Mouse (Mus musculus) neural tube, embryonic 13.5 days (tissue): ENCODE measurements at regions not wholly inside any gene's neighbourhood (a gene's known extent, or its start where the extent isn't known, plus 50 kb on each side); places are given as distances from the start of the nearest gene placed in this dataset.

ENCODE experiments used
- ATAC-seq: fragments of 200-750 bp; cut with Nextera tagmentation; 2 replicates; pipeline ENCODE4 v1.8.0; 2017; ENCODE audit warnings: low read depth, mild to moderate bottlenecking, moderate TSS enrichment, moderate library complexity
- H3K27ac ChIP-seq: fragments of 300-500 bp; sonication (generic); replicated peaks from 2 replicates; pipeline ENCODE4 v1.5.1; 2015; ENCODE audit warnings: moderate library complexity, mild to moderate bottlenecking, inconsistent platforms
- H3K27me3 ChIP-seq: fragments of 300-500 bp; sonication (generic); 2 replicates; pipeline ENCODE4 v1.6.1; 2015; ENCODE audit warnings: mild to moderate bottlenecking, inconsistent platforms
- H3K36me3 ChIP-seq: fragments of 300-500 bp; sonication (generic); 2 replicates; pipeline ENCODE4 v1.6.1; 2015; ENCODE audit warnings: mild to moderate bottlenecking, inconsistent platforms
- H3K4me1 ChIP-seq: fragments of 300-500 bp; sonication (generic); replicated peaks from 2 replicates; pipeline ENCODE4 v1.6.1; 2015; ENCODE audit warnings: inconsistent platforms
- H3K4me2 ChIP-seq: fragments of 300-500 bp; sonication (generic); 2 replicates; pipeline ENCODE4 v1.6.1; 2015; ENCODE audit warnings: inconsistent platforms, mild to moderate bottlenecking, moderate library complexity
- H3K4me3 ChIP-seq: fragments of 300-500 bp; sonication (generic); 2 replicates; pipeline ENCODE4 v1.5.1; 2015; ENCODE audit warnings: mild to moderate bottlenecking, inconsistent platforms
- H3K9ac ChIP-seq: fragments of 300-500 bp; sonication (generic); 2 replicates; pipeline ENCODE4 v1.6.1; 2015; ENCODE audit warnings: moderate library complexity, mild to moderate bottlenecking, inconsistent platforms
- H3K9me3 ChIP-seq: fragments of 300-500 bp; sonication (generic); 2 replicates; pipeline ENCODE4 v1.6.1; 2016; ENCODE audit warnings: inconsistent platforms
- WGBS: fragments of 180-500 bp; shearing (Covaris S2); methylation state at CpG from one replicate; pipeline ENCODE4 v1.1.7; 2015; 5-methylcytosine and 5-hydroxymethylcytosine counted together

GRCm38 (mm10) chr4:54071951-54072350 lies 246.1 kb downstream of the Tmem38b start:
- Histone ChIP-seq H3K27ac (no peak overlapping the region), H3K4me3 (no peak overlapping the region), H3K9ac (no peak overlapping the region), H3K4me2 (no peak overlapping the region), H3K9me3 (peaks cover 17% of the 10 kb centered on the region), H3K27me3 (no peaks in the 10 kb centered on the region), H3K4me1 (peaks cover 16% of the 10 kb centered on the region), H3K36me3 (no peaks in the 10 kb centered on the region)
- 49% methylated on average over 4 of the region's 4 CpGs for WGBS
- ATAC-seq = no peak

- no peak for ATAC-seq
- peaks cover 16% of the 10 kb centered on the region for H3K4me1 ChIP-seq
Observed at GRCm38 (mm10) chr4:54072482-54072881, 246.6 kb downstream of the Tmem38b start.

DNA sequence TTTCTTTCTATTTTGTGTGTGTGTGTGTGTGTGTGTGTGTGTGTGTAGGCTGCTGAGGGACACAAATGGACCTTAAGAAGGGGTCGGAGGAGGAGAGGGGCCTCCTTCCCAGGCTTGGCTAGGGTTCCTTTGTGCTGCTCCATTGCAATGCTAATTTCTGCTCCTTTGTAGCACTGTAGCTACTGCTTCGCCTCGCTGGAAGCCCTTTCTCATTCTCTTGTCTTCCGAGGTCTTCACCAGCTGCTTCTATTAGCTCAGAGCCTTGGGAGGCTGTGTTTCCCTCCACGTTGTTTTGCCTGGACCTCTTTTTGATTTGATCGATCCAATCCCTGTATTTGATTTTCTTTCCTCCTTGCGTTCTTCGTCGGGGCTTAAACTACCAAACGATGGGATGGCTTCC lies 247.1 kb downstream of the Tmem38b start:
- no peak; the same call in 1 of the 2 replicates for ATAC-seq
- no peaks in the 10 kb centered on the region for H3K36me3 ChIP-seq
- peak overlapping the region; percentile 28 for H3K4me2 ChIP-seq
- H3K4me1 ChIP-seq = peaks cover 16% of the 10 kb centered on the region
- peak overlapping the region; percentile 54; the same call in 1 of the 2 replicates for H3K27ac ChIP-seq
- H3K9me3 ChIP-seq = peaks cover 17% of the 10 kb centered on the region
- 7% methylated on average over 10 of the region's 10 CpGs for WGBS
- no peak overlapping the region for H3K4me3 ChIP-seq
- peak overlapping the region; percentile 47; the same call in 1 of the 2 replicates for H3K9ac ChIP-seq
- no peaks in the 10 kb centered on the region for H3K27me3 ChIP-seq

More at GRCm38 (mm10) chr4:54072482-54072881, 246.6 kb downstream of the Tmem38b start:
- Histone ChIP-seq H3K4me3 (no peak overlapping the region), H3K27ac (no peak overlapping the region), H3K36me3 (no peaks in the 10 kb centered on the region), H3K4me2 (no peak overlapping the region), H3K9ac (peak overlapping the region; percentile 47; the same call in 1 of the 2 replicates), H3K27me3 (no peaks in the 10 kb centered on the region), H3K9me3 (peaks cover 17% of the 10 kb centered on the region)
- WGBS = 47% methylated on average over 3 of the region's 3 CpGs

DNA sequence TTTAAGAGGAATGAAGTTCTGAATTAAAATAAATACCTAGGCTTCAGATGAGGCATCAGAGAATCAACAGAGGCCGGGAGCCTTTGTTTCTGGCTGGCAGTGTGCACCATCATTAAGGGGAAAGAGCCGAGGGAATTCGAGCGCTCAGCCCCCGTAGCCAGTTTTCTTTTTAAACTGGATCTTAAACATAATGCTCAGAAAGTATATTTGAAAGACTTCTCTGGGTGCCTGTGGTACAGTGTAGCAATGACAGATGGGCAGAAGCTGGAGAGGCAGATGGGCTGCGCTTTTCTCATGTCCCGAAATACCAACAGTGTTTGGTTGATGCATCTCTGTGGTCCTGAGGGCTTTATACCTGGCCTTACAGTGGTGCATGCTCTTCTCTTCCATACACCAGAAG lies 247.6 kb downstream of the Tmem38b start:
- Histone ChIP-seq H3K36me3 (no peaks in the 10 kb centered on the region), H3K4me2 (no peak overlapping the region), H3K9me3 (peaks cover 17% of the 10 kb centered on the region), H3K4me1 (peaks cover 16% of the 10 kb centered on the region), H3K9ac (0 out of 2 replicates have a peak overlapping the region, but pooled peaks have one; percentile 47), H3K4me3 (no peak overlapping the region), H3K27me3 (no peaks in the 10 kb centered on the region), H3K27ac (no peak overlapping the region)
- 31% methylated on average over 7 of the region's 7 CpGs for WGBS
- ATAC-seq = no peak

DNA sequence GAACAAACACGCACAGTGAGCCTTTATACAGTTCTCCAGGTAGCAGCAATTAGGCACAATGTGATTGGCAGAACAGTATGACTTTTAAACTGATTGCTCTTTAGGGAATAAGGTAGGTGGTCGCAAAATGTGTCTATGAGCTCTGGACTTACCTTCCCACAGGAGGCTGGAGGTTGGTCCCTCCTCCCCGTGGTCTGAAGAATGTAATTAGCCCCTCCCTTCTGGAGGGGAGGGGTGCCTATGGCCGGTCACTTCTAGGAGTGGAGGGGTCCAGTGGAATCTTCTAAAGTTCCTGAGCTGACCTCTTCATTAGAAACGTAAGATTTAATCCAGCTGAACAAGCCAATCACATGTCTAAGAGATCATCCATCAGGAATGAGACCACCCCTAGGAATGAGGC lies 248.4 kb downstream of the Tmem38b start:
- H3K36me3 ChIP-seq = no peaks in the 10 kb centered on the region
- peaks cover 16% of the 10 kb centered on the region for H3K4me1 ChIP-seq
- 59% methylated on average over 5 of the region's 5 CpGs for WGBS
- H3K4me3 ChIP-seq = no peak overlapping the region
- no peaks in the 10 kb centered on the region for H3K27me3 ChIP-seq
- no peak for ATAC-seq
- no peak overlapping the region for H3K4me2 ChIP-seq
- no peak overlapping the region for H3K27ac ChIP-seq
- H3K9me3 ChIP-seq = peaks cover 13% of the 10 kb centered on the region
- H3K9ac ChIP-seq = no peak overlapping the region

GRCm38 (mm10) chr4:54080526-54080925 lies 254.7 kb downstream of the Tmem38b start:
- no peak overlapping the region for H3K9ac ChIP-seq
- H3K9me3 ChIP-seq = no peaks in the 10 kb centered on the region
- no peak overlapping the region for H3K4me2 ChIP-seq
- no peaks in the 10 kb centered on the region for H3K27me3 ChIP-seq
- no peak overlapping the region for H3K4me3 ChIP-seq
- H3K4me1 ChIP-seq = no peaks in the 10 kb centered on the region; the same call in 1 of the 2 replicates
- H3K36me3 ChIP-seq = no peaks in the 10 kb centered on the region
- H3K27ac ChIP-seq = no peak overlapping the region
- 54% methylated on average over 9 of the region's 9 CpGs for WGBS
- ATAC-seq = no peak

DNA sequence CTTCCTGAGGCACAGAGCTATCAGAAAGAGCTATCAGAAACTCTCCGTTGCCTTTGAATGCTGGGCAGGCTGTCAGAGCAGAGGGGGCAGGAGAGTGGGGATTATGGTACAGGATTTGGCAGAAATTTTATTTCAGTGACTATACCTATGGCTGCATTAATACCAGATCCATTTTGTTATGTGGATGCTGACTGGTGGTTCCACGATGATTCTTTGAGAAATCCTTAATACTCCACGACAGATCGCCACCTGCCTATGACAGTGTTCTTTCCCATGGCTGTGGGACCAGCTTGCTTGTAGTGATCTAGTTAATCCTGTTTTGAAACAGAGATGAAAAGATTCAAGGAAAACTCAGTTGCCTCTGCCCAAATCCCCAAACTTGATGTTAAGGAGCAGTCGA lies 255.6 kb downstream of the Tmem38b start:
- WGBS = 81% methylated on average over 5 of the region's 5 CpGs
- no peaks in the 10 kb centered on the region for H3K36me3 ChIP-seq
- no peaks in the 10 kb centered on the region for H3K9me3 ChIP-seq
- H3K4me2 ChIP-seq = no peak overlapping the region
- no peak for ATAC-seq
- H3K9ac ChIP-seq = no peak overlapping the region
- H3K4me1 ChIP-seq = no peaks in the 10 kb centered on the region; the same call in 1 of the 2 replicates
- no peaks in the 10 kb centered on the region for H3K27me3 ChIP-seq
- no peak overlapping the region for H3K27ac ChIP-seq
- no peak overlapping the region for H3K4me3 ChIP-seq

GRCm38 (mm10) chr4:54084747-54085146 lies 258.9 kb downstream of the Tmem38b start:
- ATAC-seq = no peak
- H3K9me3 ChIP-seq = no peaks in the 10 kb centered on the region
- WGBS = 89% methylated on average over 6 of the region's 6 CpGs
- no peak overlapping the region for H3K9ac ChIP-seq
- H3K36me3 ChIP-seq = no peaks in the 10 kb centered on the region
- no peaks in the 10 kb centered on the region; the same call in 1 of the 2 replicates for H3K4me1 ChIP-seq
- H3K4me3 ChIP-seq = no peak overlapping the region
- H3K4me2 ChIP-seq = no peak overlapping the region
- no peak overlapping the region for H3K27ac ChIP-seq
- H3K27me3 ChIP-seq = no peaks in the 10 kb centered on the region

DNA sequence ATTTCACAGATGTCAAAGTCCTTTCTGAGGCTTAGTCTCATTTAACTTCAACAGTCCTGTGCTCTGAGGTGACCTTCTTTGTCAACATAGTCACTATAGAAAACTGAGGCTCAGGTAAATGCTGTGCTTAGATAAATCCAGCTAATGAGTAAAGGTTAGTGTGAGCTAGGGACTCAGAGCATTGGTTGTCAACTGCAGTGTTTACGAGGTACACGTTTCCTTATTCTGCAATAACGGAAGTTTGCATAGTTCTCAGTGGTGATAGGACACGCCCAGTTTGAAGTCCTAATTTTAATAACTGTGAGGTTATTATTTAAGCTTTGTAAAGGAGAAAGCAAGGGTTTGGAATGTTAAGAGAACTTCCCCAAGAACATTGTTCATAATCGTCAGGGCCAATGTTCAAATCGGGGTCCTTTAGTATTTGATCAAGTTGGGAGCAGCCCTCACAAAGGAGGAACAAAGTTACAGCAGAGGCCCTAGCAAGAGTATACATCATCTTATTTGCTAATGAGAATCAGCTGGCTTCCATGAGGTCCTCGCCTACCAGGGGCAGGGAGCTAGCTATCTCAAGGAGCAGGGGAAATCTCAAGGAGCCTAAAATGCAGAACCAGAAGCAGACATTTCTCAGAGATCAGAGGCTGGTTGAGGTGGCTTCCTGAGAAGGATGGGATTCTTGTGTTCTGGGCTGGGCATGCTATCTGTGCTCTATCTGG lies 268.6 kb downstream of the Tmem38b start:
- Histone ChIP-seq H3K27ac (no peak overlapping the region), H3K4me1 (no peaks in the 10 kb centered on the region), H3K4me3 (no peak overlapping the region), H3K9me3 (no peaks in the 10 kb centered on the region), H3K36me3 (no peaks in the 10 kb centered on the region), H3K9ac (no peak overlapping the region), H3K4me2 (no peak overlapping the region), H3K27me3 (no peaks in the 10 kb centered on the region)
- 92% methylated on average over 7 of the region's 7 CpGs for WGBS
- ATAC-seq = no peak

- Histone ChIP-seq H3K4me2 (no peak overlapping the region), H3K9me3 (no peaks in the 10 kb centered on the region), H3K9ac (no peak overlapping the region), H3K4me1 (no peaks in the 10 kb centered on the region), H3K27ac (no peak overlapping the region), H3K4me3 (no peak overlapping the region), H3K36me3 (no peaks in the 10 kb centered on the region), H3K27me3 (no peaks in the 10 kb centered on the region)
- WGBS = 73% methylated on average over 4 of the region's 4 CpGs
- ATAC-seq = no peak
Observed at GRCm38 (mm10) chr4:54095200-54095930, 269.5 kb downstream of the Tmem38b start.

GRCm38 (mm10) chr4:54097543-54097942 lies 271.7 kb downstream of the Tmem38b start:
- no peak for ATAC-seq
- no peaks in the 10 kb centered on the region for H3K27me3 ChIP-seq
- no peaks in the 10 kb centered on the region for H3K9me3 ChIP-seq
- no peaks in the 10 kb centered on the region for H3K36me3 ChIP-seq
- H3K27ac ChIP-seq = no peak overlapping the region
- WGBS = 86% methylated on average over 2 of the region's 2 CpGs
- H3K4me2 ChIP-seq = no peak overlapping the region
- no peaks in the 10 kb centered on the region for H3K4me1 ChIP-seq
- H3K4me3 ChIP-seq = no peak overlapping the region
- no peak overlapping the region for H3K9ac ChIP-seq

DNA sequence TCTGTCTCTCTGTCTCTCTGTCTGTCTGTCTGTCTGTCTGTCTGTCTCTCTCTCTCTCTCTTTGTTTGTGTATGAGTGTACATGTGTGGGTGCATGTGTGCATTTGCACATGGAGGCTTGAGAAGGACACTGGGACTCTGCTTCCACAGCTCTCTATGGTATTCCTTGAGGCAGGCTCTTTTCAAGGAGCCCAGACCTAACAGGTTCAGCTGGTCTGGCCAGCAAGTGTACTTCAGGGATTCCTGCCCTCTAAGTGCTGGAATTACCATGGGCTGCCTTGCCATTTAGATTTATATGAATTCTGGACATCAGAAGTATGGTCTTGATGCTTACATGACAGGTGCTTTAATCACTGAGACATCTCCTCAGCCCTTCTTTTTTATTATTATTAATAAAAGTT lies 274.4 kb downstream of the Tmem38b start:
- no peaks in the 10 kb centered on the region for H3K27me3 ChIP-seq
- H3K36me3 ChIP-seq = no peaks in the 10 kb centered on the region
- no peak overlapping the region for H3K4me3 ChIP-seq
- ATAC-seq = no peak
- H3K9me3 ChIP-seq = no peaks in the 10 kb centered on the region
- H3K4me1 ChIP-seq = no peaks in the 10 kb centered on the region
- no peak overlapping the region for H3K9ac ChIP-seq
- H3K27ac ChIP-seq = no peak overlapping the region
- no peak overlapping the region for H3K4me2 ChIP-seq
